Mouse (Mus musculus) erythroblast, adult 5-6 weeks (primary cell): ENCODE data around the gene Rsph6a. TPM values are rescaled to one million over a fixed set of nuclear protein-coding genes. Genes with fewer than 3 reads are reported as not detected.

ENCODE experiments used
- ATAC-seq: replicated peaks from 2 replicates; pipeline ENCODE4 v1.8.0; 2016; ENCODE audit warnings: moderate number of reproducible peaks, mild to moderate bottlenecking, moderate TSS enrichment, inconsistent platforms; ENCODE audit not compliant: poor library complexity, low FRiP score, severe bottlenecking
- total RNA-seq, 2 experiments: library from RNA; stranded (forward) in 1 of 2; stranded (reverse) in 1 of 2; fragments of 150-400 nt in 1 of 2; fragments of 200-764, 138-1000 nt in 1 of 2; gene quantifications; 2 replicates each; pipeline versions ENCODE4 v1.2.3 to v1.2.4; 2015 to 2017; ENCODE audit warnings: low replicate concordance in 2 of 2

The Rsph6a gene
- total RNA-seq, 2 experiments from 2014 or later: not detected

DNA sequence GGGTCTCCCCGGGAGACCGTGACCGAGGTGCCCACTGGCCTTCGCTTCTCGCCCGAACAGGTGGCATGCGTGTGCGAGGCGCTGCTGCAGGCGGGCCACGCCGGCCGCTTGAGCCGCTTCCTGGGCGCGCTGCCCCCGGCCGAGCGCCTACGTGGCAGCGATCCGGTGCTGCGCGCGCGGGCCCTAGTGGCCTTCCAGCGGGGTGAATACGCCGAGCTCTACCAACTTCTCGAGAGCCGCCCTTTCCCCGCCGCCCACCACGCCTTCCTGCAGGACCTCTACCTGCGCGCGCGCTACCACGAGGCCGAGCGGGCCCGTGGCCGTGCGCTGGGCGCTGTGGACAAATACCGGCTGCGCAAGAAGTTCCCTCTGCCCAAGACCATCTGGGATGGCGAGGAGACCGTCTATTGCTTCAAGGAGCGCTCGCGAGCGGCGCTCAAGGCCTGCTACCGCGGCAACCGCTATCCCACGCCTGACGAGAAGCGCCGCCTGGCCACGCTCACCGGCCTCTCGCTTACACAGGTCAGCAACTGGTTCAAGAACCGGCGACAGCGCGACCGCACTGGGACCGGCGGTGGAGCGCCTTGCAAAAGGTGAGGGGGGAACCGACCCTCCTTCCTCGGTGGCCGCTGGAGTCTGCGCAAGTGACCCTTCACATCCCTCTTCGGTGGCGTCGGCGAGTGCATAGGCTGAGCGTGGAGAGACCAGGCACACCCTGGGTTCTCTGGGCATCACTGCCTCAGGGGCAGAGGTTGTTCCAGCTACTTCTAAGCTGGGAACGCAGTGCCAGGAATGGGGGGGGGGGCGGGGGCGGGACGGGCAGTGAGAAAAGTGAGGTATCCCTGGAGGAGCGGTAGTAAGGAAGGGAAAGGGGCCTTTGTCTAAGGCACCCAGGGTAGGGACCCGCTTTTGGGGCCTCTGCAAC is 40.6 kb downstream of the Rsph6a start:
- ATAC-seq: no peak

- ATAC-seq: no peak
These were observed 41.2 kb downstream of the Rsph6a start for GRCm38 (mm10) chr7:19095751-19096110.

GRCm38 (mm10) chr7:19096421-19096976 is 42.0 kb downstream of the Rsph6a start:
- ATAC-seq: no peak

- ATAC-seq: no peak
These were observed 42.7 kb downstream of the Rsph6a start for GRCm38 (mm10) chr7:19097217-19097616.

DNA sequence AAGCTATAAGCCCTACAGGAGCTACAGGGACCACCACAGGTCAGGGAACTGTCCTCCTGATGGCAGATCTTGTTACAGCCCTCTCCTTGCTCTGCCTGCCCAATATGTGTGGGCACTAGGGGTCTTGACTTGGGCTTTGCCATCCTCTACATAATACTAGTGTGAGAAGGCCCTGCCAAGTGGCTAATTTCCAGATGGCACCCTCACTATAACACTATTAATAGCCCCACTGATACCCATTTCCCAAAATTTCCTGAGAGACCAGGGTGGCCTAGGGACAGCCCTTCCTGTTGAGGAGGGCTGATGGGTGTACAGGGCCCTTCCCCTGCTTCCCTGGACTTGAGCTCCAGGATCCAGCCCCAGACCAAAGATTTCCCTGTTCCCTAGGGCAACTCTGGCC is 43.4 kb downstream of the Rsph6a start:
- ATAC-seq: no peak

DNA sequence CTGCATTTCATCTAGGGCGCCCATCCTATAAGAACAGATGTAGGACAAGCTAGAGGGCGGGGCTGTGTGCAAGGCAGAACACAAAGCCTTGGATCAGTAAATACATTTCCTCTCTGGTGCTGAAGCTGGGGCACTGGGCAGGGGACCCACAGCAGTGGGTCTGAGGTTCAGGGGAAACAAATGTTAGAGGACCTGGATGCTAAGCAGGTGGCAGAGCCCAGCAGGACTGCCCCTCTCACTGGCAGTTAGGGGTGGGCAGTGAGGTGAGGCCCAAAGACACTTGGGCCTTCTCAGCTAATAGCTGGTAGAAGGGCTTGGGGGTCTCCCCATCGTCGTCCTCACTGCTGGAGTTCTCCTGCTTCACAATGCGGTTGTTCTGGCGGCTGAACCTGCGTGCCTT is 44.3 kb downstream of the Rsph6a start:
- ATAC-seq: no peak

DNA sequence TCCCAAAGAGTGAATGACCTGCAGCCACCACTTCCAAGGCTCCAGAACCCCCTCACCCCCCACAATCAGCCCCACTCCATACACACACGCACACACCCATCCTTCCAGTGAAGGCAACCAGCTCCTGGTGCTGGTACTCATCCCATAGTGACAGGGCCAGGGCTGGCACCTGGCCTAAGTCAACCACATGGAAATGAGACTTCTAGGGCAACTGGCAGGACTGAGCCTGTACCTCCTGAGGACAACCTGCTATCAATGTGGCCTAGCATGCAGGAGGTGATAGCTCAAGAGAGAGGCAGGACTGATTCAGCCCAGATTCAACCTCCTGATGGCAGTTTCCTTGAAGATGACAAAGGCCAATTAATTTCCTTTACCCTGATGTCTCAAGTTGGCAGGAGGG is 45.8 kb downstream of the Rsph6a start:
- no peak for ATAC-seq

DNA sequence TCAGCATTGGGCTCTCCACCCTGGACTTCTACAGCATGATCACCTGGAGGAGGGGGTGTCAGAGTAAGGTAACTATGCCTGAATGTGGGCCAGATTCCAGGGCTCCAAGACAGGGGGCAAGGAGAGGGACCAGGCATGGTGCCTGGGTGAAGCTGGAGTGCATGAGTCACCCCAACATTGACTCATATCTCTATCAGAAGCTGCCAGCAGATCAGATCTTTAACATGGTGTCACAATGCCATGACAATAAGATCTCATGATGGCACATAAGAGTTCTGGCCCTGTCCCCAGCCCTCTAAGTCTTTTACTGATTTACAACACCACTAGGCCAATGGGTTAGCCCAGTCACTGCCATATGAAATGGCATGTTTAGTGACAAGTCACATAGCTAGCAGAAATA is 49.3 kb downstream of the Rsph6a start:
- no peak for ATAC-seq

DNA sequence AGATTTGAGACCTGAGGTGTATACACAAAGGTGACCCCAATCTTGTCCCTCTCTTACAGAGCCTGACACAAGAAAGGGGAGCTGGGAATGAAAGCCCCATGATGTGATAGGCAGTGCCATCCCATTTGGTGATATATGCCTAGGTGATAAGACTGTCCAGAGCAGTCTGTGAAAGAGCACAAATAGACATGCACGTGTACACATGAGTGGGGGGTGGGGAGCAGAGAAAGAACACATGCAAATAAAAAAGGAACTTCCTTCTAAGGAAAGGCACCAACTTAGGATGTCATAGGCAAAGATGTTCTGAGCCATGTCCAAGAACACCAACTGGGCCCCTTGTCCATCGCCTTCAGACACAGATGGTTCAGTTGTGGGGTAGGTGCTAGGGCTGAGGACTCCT is 50.0 kb downstream of the Rsph6a start:
- no peak for ATAC-seq

DNA sequence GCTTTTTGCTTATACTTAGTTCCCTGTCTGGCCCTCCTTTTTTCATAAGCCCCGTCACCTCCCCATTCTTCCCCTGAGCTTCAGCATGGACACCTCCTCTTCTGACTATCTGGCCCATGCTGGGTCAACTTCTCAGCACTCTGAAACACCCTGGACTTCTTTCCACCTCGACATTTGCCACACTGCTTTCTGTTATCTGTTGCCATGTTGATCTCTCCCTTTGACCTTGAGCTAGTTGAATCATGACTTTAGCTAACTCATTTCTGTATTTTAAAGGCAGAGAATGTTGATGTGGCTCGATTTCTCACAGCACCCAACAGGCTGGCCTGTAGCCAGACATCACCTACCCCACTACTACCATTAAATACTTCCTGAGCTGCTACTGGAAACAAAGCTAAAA is 52.9 kb downstream of the Rsph6a start:
- ATAC-seq: no peak

GRCm38 (mm10) chr7:19109565-19109964 is 55.1 kb downstream of the Rsph6a start:
- no peak for ATAC-seq

DNA sequence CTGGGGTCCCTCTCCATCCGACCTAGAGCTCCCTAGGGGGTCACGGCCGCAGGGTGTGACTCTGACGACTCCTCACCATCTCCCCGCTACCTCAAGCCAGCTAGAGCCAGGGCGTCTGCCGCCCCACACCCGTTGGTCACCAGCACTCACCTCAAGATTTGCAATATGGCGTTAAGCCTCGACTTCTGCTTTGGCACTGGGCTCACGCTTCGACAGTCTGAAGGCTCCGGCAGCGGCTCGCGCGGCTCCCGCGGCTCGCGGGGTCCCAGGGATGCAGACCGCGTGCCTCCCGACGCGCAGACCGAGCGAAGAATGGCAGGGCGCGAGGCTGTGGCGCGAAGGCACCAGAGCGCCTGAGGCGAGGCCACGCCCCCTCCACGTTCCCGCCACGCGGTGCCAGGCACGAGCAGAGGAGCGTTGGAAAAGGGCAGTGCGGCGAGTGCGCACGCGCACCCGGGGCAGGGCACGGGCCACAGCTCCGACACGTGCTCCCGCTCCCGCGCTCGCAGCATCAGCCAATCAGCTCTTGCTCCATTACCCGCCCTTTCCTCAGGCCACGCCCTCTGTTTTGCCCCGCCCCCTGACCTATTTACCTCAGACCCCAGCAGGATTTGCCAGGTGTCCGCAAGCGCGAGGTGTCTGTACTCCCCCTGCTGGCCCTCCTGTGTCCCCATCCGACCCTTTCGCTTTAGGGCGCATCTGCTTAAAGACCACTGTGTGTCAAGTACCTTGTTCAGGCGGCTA is 63.7 kb downstream of the Rsph6a start, which contains the start of gene Gm4969:
TSS of gene Gm4969 (minus strand) at position 341 of the 744 bp plus-strand sequence.
- ATAC-seq: no peak

GRCm38 (mm10) chr7:19119083-19119482 is 64.6 kb downstream of the Rsph6a start:
- no peak for ATAC-seq

DNA sequence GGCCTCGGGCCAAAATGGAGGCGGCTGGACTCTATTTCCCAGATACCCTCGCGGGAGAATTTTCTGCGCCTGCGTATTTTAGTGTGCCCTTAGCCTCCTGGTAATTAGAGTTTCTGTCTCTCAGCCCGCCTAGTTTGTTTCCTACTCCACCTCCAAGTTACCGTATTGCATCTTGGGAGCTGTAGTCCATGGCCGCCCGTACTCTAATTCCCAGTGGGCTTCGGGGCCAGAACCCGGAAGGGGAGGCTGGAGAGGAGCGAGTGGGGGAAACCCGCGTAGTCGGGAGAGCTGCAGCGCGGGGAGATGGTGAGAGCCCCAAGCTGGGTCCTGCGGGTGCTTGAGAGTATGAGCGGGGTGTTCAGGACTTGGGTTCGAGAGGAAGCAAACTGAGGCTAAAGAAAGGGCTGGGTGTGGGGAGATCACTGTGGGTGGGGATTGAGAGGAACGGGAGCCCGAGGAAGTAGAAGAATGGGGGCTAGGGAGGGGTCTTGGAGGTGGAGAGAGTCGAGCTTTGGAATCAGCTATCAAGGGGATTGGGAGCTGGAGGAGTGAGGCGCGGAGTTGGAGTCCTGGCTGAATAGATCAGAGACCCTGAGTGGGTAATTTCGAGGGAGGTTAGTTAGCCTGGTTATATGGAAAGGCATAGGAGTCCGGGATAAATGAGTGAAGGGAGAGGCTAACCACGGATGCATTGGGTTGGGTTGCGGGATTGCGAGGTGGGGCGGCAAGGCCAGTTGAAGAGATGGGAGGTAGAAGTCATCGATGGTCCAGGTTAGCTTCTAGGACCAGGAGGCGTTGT is 65.3 kb downstream of the Rsph6a start, which contains the start of gene Fbxo46:
TSS of gene Fbxo46 (plus strand) at position 229 of the 799 bp plus-strand sequence.
- ATAC-seq: peak; percentile 99

DNA sequence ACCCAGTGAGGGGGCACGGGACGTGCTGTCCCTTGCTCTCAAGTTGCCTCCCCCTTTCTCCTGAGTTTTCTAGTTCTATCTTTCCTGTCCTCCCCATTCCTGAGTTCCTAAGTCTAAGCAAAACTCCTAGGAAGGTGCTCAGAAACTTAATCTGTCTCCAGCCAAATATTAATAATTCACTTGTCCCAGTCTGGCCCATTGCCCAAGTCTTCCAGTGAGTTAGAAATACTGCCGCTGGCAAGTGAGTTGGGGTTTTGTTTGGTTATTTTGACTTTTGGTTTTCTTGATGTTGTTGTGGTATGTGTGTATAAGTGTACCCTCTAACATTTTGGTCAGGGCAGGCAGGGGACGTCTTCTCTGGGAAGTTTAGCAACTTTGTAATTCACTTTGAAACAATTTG is 67.2 kb downstream of the Rsph6a start:
- ATAC-seq: no peak

Other genes starting within 250 kb of the Rsph6a start
- not detected in 2 replicates for gene Psg17, start 233.1 kb upstream of the Rsph6a start, total RNA-seq (2015; ENCODE audit: low replicate concordance)
- not detected in 2 replicates for gene Psg17, start 233.1 kb upstream of the Rsph6a start, total RNA-seq (2017; ENCODE audit: low replicate concordance)
- not detected in 2 replicates for gene Mill2, start 214.7 kb upstream of the Rsph6a start, total RNA-seq (2015; ENCODE audit: low replicate concordance)
- 0.42 TPM in 1 of 2 replicates, not detected in the other for gene Mill2, start 214.7 kb upstream of the Rsph6a start, total RNA-seq (2017; ENCODE audit: low replicate concordance)
- gene Pglyrp1, start 183.4 kb upstream of the Rsph6a start, total RNA-seq (2015; ENCODE audit: low replicate concordance): 330 and 397 TPM in 2 replicates
- gene Pglyrp1, start 183.4 kb upstream of the Rsph6a start, total RNA-seq (2017; ENCODE audit: low replicate concordance): 26.8 and 56.7 TPM in 2 replicates
- gene Ccdc61, start 144.3 kb upstream of the Rsph6a start, total RNA-seq (2015; ENCODE audit: low replicate concordance): 5.2 TPM in 1 of 2 replicates, not detected in the other
- 5.8 and 16.9 TPM in 2 replicates for gene Ccdc61, start 144.3 kb upstream of the Rsph6a start, total RNA-seq (2017; ENCODE audit: low replicate concordance)
- not detected in 2 replicates for gene Nova2, start 128.8 kb upstream of the Rsph6a start, total RNA-seq (2015; ENCODE audit: low replicate concordance)
- not detected in 2 replicates for gene Nova2, start 128.8 kb upstream of the Rsph6a start, total RNA-seq (2017; ENCODE audit: low replicate concordance)
- gene Nanos2, start 67.3 kb upstream of the Rsph6a start, total RNA-seq (2015; ENCODE audit: low replicate concordance): not detected in 2 replicates
- not detected in 2 replicates for gene Nanos2, start 67.3 kb upstream of the Rsph6a start, total RNA-seq (2017; ENCODE audit: low replicate concordance)
- gene Mypop, start 63.4 kb upstream of the Rsph6a start, total RNA-seq (2015; ENCODE audit: low replicate concordance): not detected in 2 replicates
- 0.43 TPM in 1 of 2 replicates, not detected in the other for gene Mypop, start 63.4 kb upstream of the Rsph6a start, total RNA-seq (2017; ENCODE audit: low replicate concordance)
- gene Irf2bp1, start 50.6 kb upstream of the Rsph6a start, total RNA-seq (2015; ENCODE audit: low replicate concordance): 5.6 and 7.3 TPM in 2 replicates
- gene Irf2bp1, start 50.6 kb upstream of the Rsph6a start, total RNA-seq (2017; ENCODE audit: low replicate concordance): 0.77 and 3.9 TPM in 2 replicates
- gene Foxa3, start 31.2 kb upstream of the Rsph6a start, total RNA-seq (2015; ENCODE audit: low replicate concordance): not detected in 2 replicates
- not detected in 2 replicates for gene Foxa3, start 31.2 kb upstream of the Rsph6a start, total RNA-seq (2017; ENCODE audit: low replicate concordance)
- gene Sympk, start 30.3 kb upstream of the Rsph6a start, total RNA-seq (2015; ENCODE audit: low replicate concordance): 15.2 and 35.9 TPM in 2 replicates
- 7.8 and 21.0 TPM in 2 replicates for gene Sympk, start 30.3 kb upstream of the Rsph6a start, total RNA-seq (2017; ENCODE audit: low replicate concordance)
- 1.9 and 3.1 TPM in 2 replicates for gene Dmwd, start 21.5 kb downstream of the Rsph6a start, total RNA-seq (2015; ENCODE audit: low replicate concordance)
- gene Dmwd, start 21.5 kb downstream of the Rsph6a start, total RNA-seq (2017; ENCODE audit: low replicate concordance): 1.0 and 2.6 TPM in 2 replicates
- gene Dmpk, start 29.2 kb downstream of the Rsph6a start, total RNA-seq (2015; ENCODE audit: low replicate concordance): 3.8 TPM in 1 of 2 replicates, not detected in the other
- gene Dmpk, start 29.2 kb downstream of the Rsph6a start, total RNA-seq (2017; ENCODE audit: low replicate concordance): 4.3 and 6.0 TPM in 2 replicates
- 0.42 TPM in 1 of 2 replicates, not detected in the other for gene Six5, start 39.9 kb downstream of the Rsph6a start, total RNA-seq (2015; ENCODE audit: low replicate concordance)
- not detected in 2 replicates for gene Six5, start 39.9 kb downstream of the Rsph6a start, total RNA-seq (2017; ENCODE audit: low replicate concordance)
- gene Gm4969, start 63.7 kb downstream of the Rsph6a start, total RNA-seq (2015; ENCODE audit: low replicate concordance): not detected in 2 replicates
- 0.28 TPM in 1 of 2 replicates, not detected in the other for gene Gm4969, start 63.7 kb downstream of the Rsph6a start, total RNA-seq (2017; ENCODE audit: low replicate concordance)
- gene Fbxo46, start 65.2 kb downstream of the Rsph6a start, total RNA-seq (2015; ENCODE audit: low replicate concordance): 0.21 and 0.77 TPM in 2 replicates
- gene Fbxo46, start 65.2 kb downstream of the Rsph6a start, total RNA-seq (2017; ENCODE audit: low replicate concordance): 2.1 and 2.5 TPM in 2 replicates
- gene Qpctl, start 94.6 kb downstream of the Rsph6a start, total RNA-seq (2015; ENCODE audit: low replicate concordance): 1.3 and 6.7 TPM in 2 replicates
- gene Qpctl, start 94.6 kb downstream of the Rsph6a start, total RNA-seq (2017; ENCODE audit: low replicate concordance): 0.70 and 1.3 TPM in 2 replicates
- gene Snrpd2, start 95.0 kb downstream of the Rsph6a start, total RNA-seq (2015; ENCODE audit: low replicate concordance): 15.0 TPM in 2 replicates
- gene Snrpd2, start 95.0 kb downstream of the Rsph6a start, total RNA-seq (2017; ENCODE audit: low replicate concordance): 20.2 and 22.0 TPM in 2 replicates
- gene Gipr, start 111.4 kb downstream of the Rsph6a start, total RNA-seq (2015; ENCODE audit: low replicate concordance): 0.42 TPM in 1 of 2 replicates, not detected in the other
- not detected in 2 replicates for gene Gipr, start 111.4 kb downstream of the Rsph6a start, total RNA-seq (2017; ENCODE audit: low replicate concordance)
- gene Eml2, start 121.7 kb downstream of the Rsph6a start, total RNA-seq (2015; ENCODE audit: low replicate concordance): 1.5 and 2.1 TPM in 2 replicates
- gene Eml2, start 121.7 kb downstream of the Rsph6a start, total RNA-seq (2017; ENCODE audit: low replicate concordance): 2.8 and 3.7 TPM in 2 replicates
- gene Gpr4, start 157.8 kb downstream of the Rsph6a start, total RNA-seq (2015; ENCODE audit: low replicate concordance): 0.19 TPM in 1 of 2 replicates, not detected in the other
- not detected in 2 replicates for gene Gpr4, start 157.8 kb downstream of the Rsph6a start, total RNA-seq (2017; ENCODE audit: low replicate concordance)
- gene Opa3, start 173.6 kb downstream of the Rsph6a start, total RNA-seq (2015; ENCODE audit: low replicate concordance): 6.5 and 7.7 TPM in 2 replicates
- 2.1 and 5.6 TPM in 2 replicates for gene Opa3, start 173.6 kb downstream of the Rsph6a start, total RNA-seq (2017; ENCODE audit: low replicate concordance)
- gene Vasp, start 217.1 kb downstream of the Rsph6a start, total RNA-seq (2015; ENCODE audit: low replicate concordance): 34.6 and 35.9 TPM in 2 replicates
- 32.5 and 56.6 TPM in 2 replicates for gene Vasp, start 217.1 kb downstream of the Rsph6a start, total RNA-seq (2017; ENCODE audit: low replicate concordance)
- not detected in 2 replicates for gene Ppm1n, start 225.4 kb downstream of the Rsph6a start, total RNA-seq (2015; ENCODE audit: low replicate concordance)
- not detected in 2 replicates for gene Ppm1n, start 225.4 kb downstream of the Rsph6a start, total RNA-seq (2017; ENCODE audit: low replicate concordance)
- not detected in 2 replicates for gene Rtn2, start 227.9 kb downstream of the Rsph6a start, total RNA-seq (2015; ENCODE audit: low replicate concordance)
- gene Rtn2, start 227.9 kb downstream of the Rsph6a start, total RNA-seq (2017; ENCODE audit: low replicate concordance): not detected in 2 replicates